Mouse (Mus musculus): Measurements from ENCODE around the gene Dctn2. TPM values are rescaled to one million over a fixed set of nuclear protein-coding genes. Genes with fewer than 3 reads are reported as not detected.
"Not testable (repeated sequence)": the region's sequence is repeated elsewhere in the genome, so short reads cannot be mapped to it uniquely, and the experiment has no call there.

The Dctn2 gene
- polyA plus RNA-seq, 1 experiment from 2014 or later = 185 TPM

DNA sequence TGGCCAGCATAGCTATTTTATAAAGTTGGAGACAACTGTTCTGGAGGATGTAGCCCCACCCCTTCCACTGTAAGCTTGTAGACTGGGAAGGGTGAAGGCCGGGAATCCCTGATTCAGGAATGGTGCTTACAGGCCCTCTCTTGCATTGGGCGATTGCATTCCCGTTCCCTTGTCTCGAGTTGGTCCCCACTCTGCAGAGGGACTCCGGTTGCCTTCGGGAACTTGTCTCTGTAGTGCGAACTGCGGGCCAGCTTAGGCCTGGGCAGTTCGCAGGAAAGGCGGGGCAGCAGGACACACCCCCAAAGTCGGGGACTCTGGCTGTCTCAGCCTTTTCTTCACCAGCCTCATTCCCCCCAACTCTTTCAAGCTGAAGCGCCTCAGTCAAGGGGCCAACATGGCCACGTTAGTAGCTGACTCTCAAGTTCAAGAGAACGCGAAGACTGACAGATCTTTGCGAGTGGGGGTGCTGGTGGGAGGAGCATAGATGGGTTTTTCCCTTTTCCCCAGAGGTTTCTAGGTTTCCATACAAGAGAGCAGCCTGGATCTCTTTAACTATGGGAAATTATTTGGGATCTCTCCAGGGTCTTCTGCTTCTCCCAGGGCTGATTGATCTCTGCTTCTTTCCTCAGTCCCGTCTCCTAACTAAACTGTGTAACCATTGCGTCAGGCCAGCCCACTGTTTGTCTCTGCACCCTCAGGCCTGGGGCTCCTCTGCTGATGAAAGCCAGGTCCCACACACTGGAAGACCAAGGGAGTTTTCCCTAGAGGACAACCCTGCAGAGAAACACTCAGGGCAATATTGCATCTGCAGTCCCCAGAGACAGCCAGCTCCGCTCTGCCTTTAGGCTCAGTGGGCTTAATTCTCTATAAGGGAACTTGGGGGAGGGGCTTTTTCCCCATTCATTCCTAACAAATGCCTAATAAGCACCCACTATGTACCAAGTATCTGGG lies 25.0 kb downstream of the Dctn2 start:
- Histone ChIP-seq H3K4me1 (peaks cover 45% of the 10 kb centered on the region), H3K9ac (peak overlapping the region; percentile 62), H3K27ac (peak overlapping the region; percentile 100), H3K27me3 (no peaks in the 10 kb centered on the region), H3K4me3 (peak overlapping the region; percentile 70), H3K4me2 (peak overlapping the region; percentile 58), H3K9me3 (no peaks in the 10 kb centered on the region), H3K36me3 (peaks cover 52% of the 10 kb centered on the region)
- ATAC-seq (ENCODE audit: insufficient number of reproducible peaks, low FRiP score, low TSS enrichment, low read depth) = peak; percentile 56
- 2% methylated on average over 19 of the region's 19 CpGs for WGBS

DNA sequence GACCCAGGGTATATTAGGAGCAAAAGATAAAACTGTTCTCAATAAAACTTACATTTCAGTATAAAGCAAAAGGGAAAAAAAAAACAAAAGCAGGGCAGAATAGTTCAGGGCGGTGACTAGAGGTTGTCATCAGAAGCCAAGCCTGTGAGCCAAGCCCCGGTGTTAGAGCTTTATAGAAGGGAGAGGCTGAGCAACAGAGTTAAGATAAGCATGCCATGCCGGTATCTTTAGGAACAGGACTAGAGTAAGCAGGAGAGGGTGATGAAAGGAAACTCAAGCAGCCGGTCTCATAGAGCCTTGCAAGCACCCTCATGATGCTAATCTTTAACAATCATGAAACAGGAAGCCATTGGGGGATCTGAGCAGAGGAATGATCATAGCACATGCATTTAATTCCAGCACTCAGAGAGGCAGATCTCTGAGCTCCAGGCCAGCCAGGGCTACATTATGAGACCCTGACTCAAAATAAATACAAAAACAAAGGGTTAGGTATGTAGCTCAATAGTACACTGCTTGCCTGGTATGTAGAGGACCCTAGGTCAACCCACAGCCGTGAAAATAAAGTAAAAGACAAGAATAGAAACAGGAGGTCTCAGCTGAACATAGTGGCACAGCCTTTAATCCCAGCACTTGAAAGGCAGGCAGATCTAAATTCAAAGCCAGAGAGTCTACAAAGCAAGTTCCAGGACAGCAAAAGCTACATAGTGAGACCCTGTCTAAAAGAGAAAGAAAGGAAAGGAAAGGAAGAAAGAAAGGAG lies 25.9 kb downstream of the Dctn2 start:
- peaks cover 36% of the 10 kb centered on the region for H3K4me1 ChIP-seq
- H3K9me3 ChIP-seq = no peaks in the 10 kb centered on the region
- ATAC-seq (ENCODE audit: insufficient number of reproducible peaks, low FRiP score, low TSS enrichment, low read depth) = no peak
- H3K9ac ChIP-seq = peak overlapping the region; percentile 62; the same call in 1 of the 2 replicates
- peaks cover 52% of the 10 kb centered on the region for H3K36me3 ChIP-seq
- H3K4me2 ChIP-seq = peak overlapping the region; percentile 58
- no peaks in the 10 kb centered on the region for H3K27me3 ChIP-seq
- H3K27ac ChIP-seq = peak overlapping the region; percentile 38; the same call in 1 of the 2 replicates
- 38% methylated on average over 5 of the region's 5 CpGs for WGBS
- H3K4me3 ChIP-seq = peak overlapping the region; percentile 70

DNA sequence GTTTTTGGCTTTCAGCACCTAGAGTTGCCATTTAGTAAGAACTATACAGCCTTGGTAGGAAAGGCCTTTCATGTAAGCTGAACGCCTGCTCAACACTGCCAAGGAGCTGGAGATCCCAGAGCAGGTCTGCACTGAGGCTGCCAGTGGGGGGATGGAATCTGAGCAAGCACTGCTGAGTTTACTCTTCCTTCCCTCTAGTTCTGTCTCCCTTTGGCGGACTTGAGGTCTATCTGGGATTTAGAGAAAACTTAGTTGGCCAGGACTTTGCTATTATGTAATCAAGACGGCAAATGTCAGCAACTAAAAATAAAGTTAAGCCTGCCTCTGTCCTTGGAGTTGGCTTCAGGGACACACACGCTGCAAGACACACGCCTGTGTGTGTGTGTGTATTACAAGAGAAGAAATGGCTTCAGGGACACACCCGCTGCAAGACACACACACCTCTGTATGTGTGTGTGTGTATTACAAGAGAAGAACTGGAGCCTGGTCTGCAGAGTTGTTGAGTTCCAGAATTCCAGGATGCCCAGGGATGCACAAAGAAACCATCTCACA lies 26.9 kb downstream of the Dctn2 start:
- no peak overlapping the region for H3K4me2 ChIP-seq
- WGBS = 83% methylated on average over 6 of the region's 6 CpGs

DNA sequence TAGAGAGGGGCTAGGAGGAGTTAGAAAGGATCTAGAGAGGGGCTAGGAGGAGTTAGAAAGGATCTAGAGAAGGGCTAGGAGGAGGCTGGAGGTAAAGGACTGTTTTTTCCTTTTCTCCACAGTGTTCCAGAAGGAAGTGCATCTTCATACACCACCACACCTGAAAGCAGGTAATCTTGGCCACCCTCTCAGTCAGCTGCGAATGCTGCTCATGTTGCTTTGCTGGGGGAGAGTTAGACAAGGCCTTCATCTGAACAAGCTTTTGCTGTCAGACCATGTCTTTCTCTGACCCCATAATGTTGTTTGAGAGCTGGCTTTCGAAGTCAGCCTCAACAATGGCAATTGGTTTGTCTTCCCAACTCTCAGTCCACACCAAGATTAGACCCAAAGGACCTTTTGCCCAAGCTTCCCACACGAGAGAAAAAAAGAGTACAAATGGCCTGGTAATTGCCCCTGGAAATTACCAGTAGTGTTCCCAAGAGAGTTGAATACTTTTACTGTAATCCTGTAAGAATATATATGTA lies 27.5 kb downstream of the Dctn2 start:
- no peak for ATAC-seq (ENCODE audit: insufficient number of reproducible peaks, low FRiP score, low TSS enrichment, low read depth)
- Histone ChIP-seq H3K27ac (no peak overlapping the region), H3K4me3 (no peak overlapping the region), H3K36me3 (peaks cover 61% of the 10 kb centered on the region), H3K4me1 (peaks cover 24% of the 10 kb centered on the region), H3K9me3 (no peaks in the 10 kb centered on the region), H3K9ac (no peak overlapping the region), H3K4me2 (no peak overlapping the region), H3K27me3 (no peaks in the 10 kb centered on the region)
- WGBS = 82% methylated on average over 3 of the region's 3 CpGs

More for the DNA sequence above, 26.9 kb downstream of the Dctn2 start:
- Histone ChIP-seq H3K27ac (no peak overlapping the region), H3K9ac (no peak overlapping the region), H3K4me1 (peaks cover 26% of the 10 kb centered on the region), H3K36me3 (peaks cover 59% of the 10 kb centered on the region), H3K4me3 (no peak overlapping the region), H3K27me3 (no peaks in the 10 kb centered on the region), H3K9me3 (no peaks in the 10 kb centered on the region)
- ATAC-seq (ENCODE audit: insufficient number of reproducible peaks, low FRiP score, low TSS enrichment, low read depth) = no peak

DNA sequence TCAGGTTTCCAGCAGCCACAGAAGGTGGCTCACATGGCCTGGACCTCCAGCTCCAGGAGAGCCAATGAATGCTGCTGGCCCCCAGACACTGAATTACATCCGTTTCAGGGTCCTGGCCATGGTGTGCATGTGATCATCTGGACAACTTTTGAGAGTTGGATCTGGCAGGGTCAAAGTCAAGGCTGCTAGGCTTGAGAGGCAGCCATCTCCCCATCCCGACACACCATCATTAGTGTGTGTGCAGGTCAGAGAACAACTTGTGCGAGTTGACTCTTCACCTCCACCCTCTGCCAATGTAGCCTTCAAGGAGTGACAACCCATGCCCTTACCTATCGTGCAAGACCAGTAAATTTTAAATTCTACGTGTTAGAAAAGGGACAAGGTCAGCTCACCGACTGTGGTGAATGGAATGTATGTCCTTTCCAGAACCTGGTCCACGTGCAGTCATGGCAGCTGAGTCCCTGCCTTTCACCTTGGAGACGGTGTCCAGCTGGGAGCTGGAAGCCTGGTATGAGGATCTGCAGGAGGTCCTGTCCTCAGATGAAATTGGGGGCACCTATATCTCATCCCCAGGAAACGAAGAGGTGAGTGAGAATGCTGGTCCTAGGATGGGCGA lies 28.8 kb downstream of the Dctn2 start:
- ATAC-seq (ENCODE audit: insufficient number of reproducible peaks, low FRiP score, low TSS enrichment, low read depth) = no peak
- Histone ChIP-seq H3K27me3 (no peaks in the 10 kb centered on the region), H3K9me3 (no peaks in the 10 kb centered on the region), H3K9ac (no peak overlapping the region), H3K27ac (no peak overlapping the region), H3K36me3 (peaks cover 74% of the 10 kb centered on the region), H3K4me3 (no peak overlapping the region), H3K4me1 (peaks cover 20% of the 10 kb centered on the region), H3K4me2 (no peak overlapping the region)
- 93% methylated on average over 10 of the region's 10 CpGs for WGBS

DNA sequence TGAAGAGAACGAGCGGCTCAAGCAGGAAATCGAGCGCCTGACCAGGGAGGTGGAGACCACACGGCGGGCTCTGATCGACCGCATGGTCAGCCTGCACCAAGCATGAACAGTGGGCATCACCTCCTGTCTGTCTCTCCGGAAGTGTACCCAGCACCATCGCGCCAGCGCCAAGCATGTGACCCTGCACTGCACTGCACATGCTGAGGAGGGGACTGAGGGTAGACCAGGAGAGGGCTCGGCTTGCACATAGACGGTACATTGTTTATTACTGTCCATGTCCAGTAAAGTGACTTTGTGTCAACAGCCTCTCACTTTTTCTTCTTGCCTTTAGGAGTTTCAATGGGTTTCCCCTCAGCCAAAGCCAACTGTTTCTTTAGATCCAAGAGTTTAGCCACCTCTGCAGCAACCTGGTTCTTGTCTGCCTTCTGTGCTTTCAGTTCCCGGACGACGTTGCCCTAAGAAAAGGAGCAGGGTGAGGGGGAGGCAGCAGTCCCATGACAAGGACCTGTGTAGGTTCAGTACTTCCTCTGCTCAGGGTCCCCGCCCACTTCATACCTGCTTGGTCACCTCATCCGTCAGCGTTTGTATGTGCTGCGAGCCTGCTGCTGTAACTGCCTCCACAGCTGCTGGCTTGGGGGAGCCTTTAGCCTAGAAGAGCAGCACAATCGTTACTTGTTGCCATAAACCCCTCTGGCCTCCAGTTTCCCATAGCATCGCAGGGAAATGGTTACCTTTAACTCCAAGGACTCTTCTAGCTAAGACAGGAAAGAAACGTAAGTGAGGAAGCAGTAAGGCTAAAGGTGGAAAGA lies 30.0 kb downstream of the Dctn2 start:
- 88% methylated on average over 24 of the region's 24 CpGs for WGBS

DNA sequence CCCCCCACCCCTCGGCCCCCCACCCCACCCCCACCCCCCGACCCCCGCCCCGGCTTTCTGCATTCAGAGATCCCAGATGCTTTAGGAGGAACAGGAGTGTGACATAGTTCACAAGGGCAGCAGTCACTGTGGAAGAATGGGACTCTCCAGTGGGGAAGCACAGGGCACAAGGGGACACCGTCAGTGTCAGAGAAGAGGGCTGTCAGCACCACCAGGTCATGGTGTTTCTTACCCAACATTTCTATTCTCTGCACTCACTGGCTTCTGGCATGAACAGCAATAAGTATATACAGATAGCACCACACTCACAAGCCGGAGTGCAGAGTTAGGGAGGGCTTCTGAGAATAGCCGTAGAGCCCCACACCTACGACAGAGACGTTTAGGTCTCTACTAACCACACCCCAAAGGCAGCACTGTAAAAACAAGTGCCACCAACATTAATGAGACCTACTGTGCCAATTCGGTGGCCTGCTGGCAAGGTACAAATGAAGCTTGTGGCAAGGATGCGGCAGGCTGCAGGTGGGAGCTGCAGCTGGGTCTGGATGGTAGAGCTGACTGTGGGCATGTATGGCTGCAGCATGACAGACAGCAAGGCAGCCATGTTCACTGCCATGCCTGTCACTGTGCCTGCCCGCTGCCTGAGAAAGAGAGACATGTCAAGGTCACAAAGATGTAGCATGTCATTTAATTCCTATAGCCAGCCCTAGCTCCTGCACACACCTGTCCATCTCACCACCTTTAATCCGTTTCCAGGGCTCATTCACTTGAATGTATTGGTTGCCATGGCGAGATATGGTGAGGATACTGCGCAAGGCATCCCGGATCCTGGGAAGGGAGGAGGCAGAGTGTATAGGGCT lies 31.1 kb downstream of the Dctn2 start:
- no peak overlapping the region for H3K4me2 ChIP-seq
- H3K27me3 ChIP-seq = no peaks in the 10 kb centered on the region
- no peak overlapping the region for H3K9ac ChIP-seq
- H3K27ac ChIP-seq = no peak overlapping the region
- H3K4me3 ChIP-seq = no peak overlapping the region
- 91% methylated on average over 16 of the region's 16 CpGs for WGBS
- H3K9me3 ChIP-seq = no peaks in the 10 kb centered on the region
- H3K36me3 ChIP-seq = peaks cover 94% of the 10 kb centered on the region
- ATAC-seq (ENCODE audit: insufficient number of reproducible peaks, low FRiP score, low TSS enrichment, low read depth) = no peak
- H3K4me1 ChIP-seq = peaks cover 11% of the 10 kb centered on the region

More for the DNA sequence above, 30.0 kb downstream of the Dctn2 start:
- Histone ChIP-seq H3K9me3 (no peaks in the 10 kb centered on the region), H3K4me1 (peaks cover 20% of the 10 kb centered on the region), H3K36me3 (peaks cover 85% of the 10 kb centered on the region), H3K4me3 (no peak overlapping the region), H3K27ac (no peak overlapping the region), H3K9ac (no peak overlapping the region), H3K4me2 (no peak overlapping the region), H3K27me3 (no peaks in the 10 kb centered on the region)
- no peak for ATAC-seq (ENCODE audit: insufficient number of reproducible peaks, low FRiP score, low TSS enrichment, low read depth)

DNA sequence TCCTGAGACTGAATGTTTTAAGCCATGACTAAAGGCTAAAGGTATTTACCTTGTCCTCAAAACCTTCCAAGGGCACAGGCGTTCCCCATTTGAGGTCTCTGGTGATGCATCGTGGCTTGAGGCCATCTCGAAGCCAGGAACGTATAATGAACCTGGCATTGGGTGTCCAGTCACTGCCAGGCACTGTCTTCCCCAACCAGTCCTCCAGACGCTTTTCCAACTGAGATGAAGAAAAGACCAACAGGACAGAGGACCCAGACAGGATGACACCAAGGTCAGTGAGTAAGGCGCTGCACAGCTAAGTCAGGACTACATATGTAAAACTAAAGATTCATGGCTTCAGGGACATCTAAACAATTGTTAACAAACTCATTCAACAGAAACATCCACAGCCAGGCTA lies 34.2 kb downstream of the Dctn2 start:
- Histone ChIP-seq H3K9me3 (no peaks in the 10 kb centered on the region), H3K4me1 (no peaks in the 10 kb centered on the region), H3K4me2 (no peak overlapping the region), H3K4me3 (no peak overlapping the region), H3K27me3 (no peaks in the 10 kb centered on the region), H3K36me3 (peaks cover 94% of the 10 kb centered on the region), H3K27ac (no peak overlapping the region), H3K9ac (no peak overlapping the region)
- WGBS = 92% methylated on average over 6 of the region's 6 CpGs
- ATAC-seq (ENCODE audit: insufficient number of reproducible peaks, low FRiP score, low TSS enrichment, low read depth) = no peak

DNA sequence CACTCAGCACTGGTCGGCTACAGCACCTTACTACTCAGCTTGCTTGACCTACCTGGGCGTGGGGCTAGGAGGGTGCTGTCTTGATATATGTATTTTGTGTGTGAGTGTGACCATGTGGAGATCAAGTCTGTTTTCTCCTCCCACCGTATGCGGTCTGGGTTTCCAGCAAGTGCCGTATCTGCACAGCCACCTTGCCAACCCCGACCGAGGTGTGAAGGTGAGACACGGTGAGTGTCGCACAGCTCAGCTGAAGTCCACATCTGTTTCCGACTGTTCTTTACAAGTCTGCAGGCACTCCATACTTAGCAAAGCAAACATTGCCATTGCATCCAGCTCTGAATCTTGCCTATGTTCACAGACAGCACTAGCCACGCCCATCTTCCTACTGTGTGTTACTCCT lies 37.0 kb downstream of the Dctn2 start:
- WGBS = 92% methylated on average over 11 of the region's 11 CpGs
- Histone ChIP-seq H3K4me2 (no peak overlapping the region), H3K9me3 (no peaks in the 10 kb centered on the region), H3K9ac (no peak overlapping the region), H3K4me1 (no peaks in the 10 kb centered on the region), H3K36me3 (peaks cover 94% of the 10 kb centered on the region), H3K4me3 (no peak overlapping the region), H3K27ac (no peak overlapping the region), H3K27me3 (no peaks in the 10 kb centered on the region)
- ATAC-seq (ENCODE audit: insufficient number of reproducible peaks, low FRiP score, low TSS enrichment, low read depth) = no peak

DNA sequence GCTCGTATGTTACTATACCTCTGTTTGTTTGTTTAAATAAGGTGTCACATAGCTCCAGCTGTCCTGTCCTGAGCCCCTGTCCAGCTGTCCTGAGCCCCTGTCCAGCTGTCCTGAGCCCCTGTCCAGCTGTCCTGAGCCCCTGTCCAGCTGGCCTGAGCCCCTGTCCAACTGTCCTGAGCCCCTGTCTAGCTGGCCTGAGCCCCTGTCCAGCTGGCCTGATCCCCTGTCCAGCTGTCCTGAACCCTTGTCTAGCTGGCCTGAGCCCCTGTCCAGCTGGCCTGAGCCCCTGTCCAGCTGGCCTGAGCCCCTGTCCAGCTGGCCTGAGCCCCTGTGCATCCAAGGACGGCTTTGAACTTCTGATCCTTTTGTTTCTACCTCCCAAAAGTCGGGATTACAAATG lies 43.0 kb downstream of the Dctn2 start:
- H3K27ac ChIP-seq; H3K4me2 ChIP-seq; H3K9ac ChIP-seq; H3K9me3 ChIP-seq; H3K4me3 ChIP-seq; ATAC-seq (ENCODE audit: insufficient number of reproducible peaks, low FRiP score, low TSS enrichment, low read depth); H3K27me3 ChIP-seq: not testable (repeated sequence)
- Histone ChIP-seq H3K4me1 (peaks cover 12% of the 10 kb centered on the region), H3K36me3 (peaks cover 57% of the 10 kb centered on the region)
- 90% methylated on average over 3 of the region's 3 CpGs for WGBS

Measured in limb, embryonic 15.5 days (tissue).